Mouse (Mus musculus): Measurements from ENCODE around the gene Esrrg.

DNA sequence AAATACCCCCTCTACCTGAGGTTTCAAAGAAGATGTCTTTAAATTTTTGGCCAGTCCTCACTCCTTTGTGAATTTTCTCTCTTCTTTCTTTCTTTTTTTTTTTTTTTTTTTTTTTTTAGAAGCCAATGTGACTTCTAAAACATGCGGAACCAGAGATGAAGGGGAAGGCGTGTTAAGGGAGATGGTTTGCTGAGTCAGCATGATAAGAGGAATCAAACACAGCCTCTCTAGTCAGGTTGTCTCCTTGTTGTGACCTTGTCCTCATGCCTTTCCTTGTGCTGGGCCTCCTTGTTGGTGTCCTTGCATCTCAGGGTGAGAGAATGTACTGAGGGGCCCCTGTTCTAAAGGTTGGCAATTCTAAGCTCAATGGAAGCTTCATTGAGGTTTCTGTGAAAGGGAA is 348.1 kb downstream of the Esrrg start:
- TF ChIP-seq CTCF (conservative IDR thresholded peaks at IDR 0.05; ENCODE audit: low read length) (no peak), POU5F1 (IDR thresholded peaks at IDR 0.05; ENCODE audit: borderline replicate concordance, low read length) (no peak), NANOG (IDR thresholded peaks at IDR 0.05; ENCODE audit: borderline replicate concordance, low read length) (no peak)

Data from E14TG2a.4 (cell line).